Mouse (Mus musculus) heart, adult 2 months (tissue): ENCODE measurements around the gene Sod3. TPM values are rescaled to one million over a fixed set of nuclear protein-coding genes. Genes with fewer than 3 reads are reported as not detected.
A peak's percentile ranks its signal among the peaks of the same experiment; 100 is the strongest.

Experiments
- DNase-seq, 2 experiments: peaks; one replicate each; pipeline ENCODE4 v3.0.0; 2021
- H3K27ac ChIP-seq: fragments of 200-600 bp; 2 replicates; pipeline ENCODE4 v1.8.1; 2022
- H3K27me3 ChIP-seq: fragments of 200-500 bp; 2 replicates; pipeline ENCODE4 v1.6.1; 2012; ENCODE audit warnings: mild to moderate bottlenecking, low read length, inconsistent platforms, mixed read lengths; ENCODE audit not compliant: control insufficient read depth, insufficient read depth
- H3K36me3 ChIP-seq: fragments of 200-500 bp; 2 replicates; pipeline ENCODE4 v1.6.1; 2012; ENCODE audit warnings: low read length, inconsistent platforms; ENCODE audit not compliant: control insufficient read depth, insufficient read depth
- H3K4me1 ChIP-seq: fragments of 200-500 bp; 2 replicates; pipeline ENCODE4 v1.6.1; 2011; ENCODE audit warnings: low read length; ENCODE audit not compliant: control insufficient read depth, insufficient read depth
- H3K4me3 ChIP-seq: fragments of 200-600 bp; 2 replicates; pipeline ENCODE4 v1.8.1; 2022
- H3K79me2 ChIP-seq: fragments of 200-500 bp; replicated peaks from 2 replicates; pipeline ENCODE4 v1.6.1; 2012; ENCODE audit warnings: mild to moderate bottlenecking, inconsistent platforms, low read length, moderate library complexity, mixed read lengths; ENCODE audit not compliant: control insufficient read depth, insufficient read depth
- H3K9ac ChIP-seq: fragments of 200-500 bp; 2 replicates; pipeline ENCODE4 v1.6.1; 2012; ENCODE audit warnings: low read depth, mild to moderate bottlenecking, control low read depth, inconsistent platforms, low read length, mixed read lengths
- CTCF ChIP-seq: fragments of 200-600 bp; IDR thresholded peaks from 2 replicates; pipeline ENCODE4 v1.8.1; 2022; ENCODE audit warnings: antibody characterized with exemption, mild to moderate bottlenecking, moderate library complexity
- EP300 ChIP-seq: fragments of 200-500 bp; IDR thresholded peaks from 2 replicates; pipeline ENCODE4 v1.6.1; 2011; ENCODE audit warnings: low read depth, low read length, control low read depth; ENCODE audit not compliant: insufficient read depth
- POLR2A ChIP-seq: fragments of 200-500 bp; IDR thresholded peaks from 2 replicates; pipeline ENCODE4 v1.6.1; 2011; ENCODE audit warnings: mild to moderate bottlenecking, low read depth, low read length, control low read depth; ENCODE audit not compliant: insufficient read depth
- WGBS: fragments of 180-500 bp; shearing (Covaris S2); methylation state at CpG from one replicate; pipeline ENCODE4 v1.1.7; 2018; 5-methylcytosine and 5-hydroxymethylcytosine counted together
- intact Hi-C: fragments of 180-260 bp; cut with DNase I; formaldehyde crosslinking; loops from one replicate; pipeline ENCODE4 v1.15.1; 2025
- polyA plus RNA-seq: library from polyadenylated mRNA; depleted of rRNA; stranded (reverse); fragments of >200 nt; gene quantifications from 2 replicates; pipeline ENCODE4 v1.2.3, GENCODE M21; 2012
- total RNA-seq, 2 experiments: library from RNA; stranded (reverse); gene quantifications; 2 replicates each; pipeline ENCODE4 v1.2.3; 2021

Sod3 gene
- total and polyA plus RNA-seq, 3 experiments: 14.8 to 42.8 (median 15.1) TPM

DNA sequence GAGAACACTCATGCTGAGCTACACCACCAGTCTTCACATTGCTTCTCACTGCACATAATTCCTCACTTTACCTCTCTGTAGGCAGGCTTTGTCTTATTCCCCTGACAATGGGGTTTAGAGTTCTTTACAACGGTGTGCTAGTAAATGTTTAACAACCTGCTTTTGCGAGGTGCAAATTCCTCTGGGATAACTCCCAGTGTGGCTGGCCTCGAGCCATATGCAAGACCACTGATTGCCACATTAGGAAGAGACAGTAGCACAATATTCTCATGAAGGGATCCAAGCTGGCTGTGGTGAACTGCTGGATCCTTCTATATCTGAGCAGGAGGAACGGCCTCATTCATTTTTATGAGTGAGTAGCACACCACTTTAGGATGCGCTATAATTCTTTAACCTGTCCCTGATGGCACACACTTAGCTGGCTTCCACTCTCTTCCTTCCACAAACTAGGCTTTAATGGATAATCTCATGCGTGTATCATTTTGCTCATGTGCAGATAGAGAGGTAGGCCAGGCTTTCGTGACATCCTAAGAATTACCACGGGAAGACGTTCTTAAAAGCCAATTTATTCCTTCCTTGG lies 6.3 kb upstream of the Sod3 start:
- H3K27me3 ChIP-seq: no peaks in the 10 kb centered on the region
- TF ChIP-seq EP300 (no peak), CTCF (no peak), POLR2A (no peak)
- H3K27ac ChIP-seq: no peak overlapping the region
- H3K36me3 ChIP-seq: no peaks in the 10 kb centered on the region
- H3K79me2 ChIP-seq: no peaks in the 10 kb centered on the region
- H3K4me3 ChIP-seq: no peak overlapping the region
- intact Hi-C loops: no loop called here
- no peak overlapping the region for H3K9ac ChIP-seq
- H3K4me1 ChIP-seq: peaks cover 1% of the 10 kb centered on the region; the same call in 1 of the 2 replicates
- DNase-seq: no peak
- 72% methylated on average over 9 of the region's 9 CpGs for WGBS

DNA sequence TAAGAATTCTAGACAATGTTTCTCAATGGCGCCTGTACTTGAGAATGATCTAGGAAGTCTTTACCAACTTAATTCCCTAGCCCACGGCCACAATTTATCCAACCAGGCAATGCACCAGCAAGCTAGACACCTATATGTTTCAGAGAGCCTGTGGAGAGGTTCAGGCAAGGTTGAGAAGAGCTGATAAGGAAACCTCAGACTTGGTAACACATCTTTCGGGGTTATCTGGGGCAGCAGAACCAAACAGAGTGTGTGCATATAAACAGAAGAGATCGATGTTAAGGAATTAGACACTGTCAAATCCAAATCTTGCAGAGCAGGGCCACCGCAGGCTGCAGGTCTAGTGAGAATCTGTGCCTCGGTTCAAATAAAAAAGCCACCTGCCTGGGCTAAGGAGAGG lies 5.5 kb upstream of the Sod3 start:
- no peaks in the 10 kb centered on the region for H3K36me3 ChIP-seq
- DNase-seq: no peak
- no peaks in the 10 kb centered on the region for H3K27me3 ChIP-seq
- no peak overlapping the region for H3K4me3 ChIP-seq
- intact Hi-C loops: no loop called here
- no peaks in the 10 kb centered on the region for H3K79me2 ChIP-seq
- no peak overlapping the region for H3K27ac ChIP-seq
- TF ChIP-seq POLR2A (no peak), EP300 (no peak), CTCF (no peak)
- peaks cover 2% of the 10 kb centered on the region for H3K4me1 ChIP-seq
- 86% methylated on average over 6 of the region's 6 CpGs for WGBS
- H3K9ac ChIP-seq: no peak overlapping the region

DNA sequence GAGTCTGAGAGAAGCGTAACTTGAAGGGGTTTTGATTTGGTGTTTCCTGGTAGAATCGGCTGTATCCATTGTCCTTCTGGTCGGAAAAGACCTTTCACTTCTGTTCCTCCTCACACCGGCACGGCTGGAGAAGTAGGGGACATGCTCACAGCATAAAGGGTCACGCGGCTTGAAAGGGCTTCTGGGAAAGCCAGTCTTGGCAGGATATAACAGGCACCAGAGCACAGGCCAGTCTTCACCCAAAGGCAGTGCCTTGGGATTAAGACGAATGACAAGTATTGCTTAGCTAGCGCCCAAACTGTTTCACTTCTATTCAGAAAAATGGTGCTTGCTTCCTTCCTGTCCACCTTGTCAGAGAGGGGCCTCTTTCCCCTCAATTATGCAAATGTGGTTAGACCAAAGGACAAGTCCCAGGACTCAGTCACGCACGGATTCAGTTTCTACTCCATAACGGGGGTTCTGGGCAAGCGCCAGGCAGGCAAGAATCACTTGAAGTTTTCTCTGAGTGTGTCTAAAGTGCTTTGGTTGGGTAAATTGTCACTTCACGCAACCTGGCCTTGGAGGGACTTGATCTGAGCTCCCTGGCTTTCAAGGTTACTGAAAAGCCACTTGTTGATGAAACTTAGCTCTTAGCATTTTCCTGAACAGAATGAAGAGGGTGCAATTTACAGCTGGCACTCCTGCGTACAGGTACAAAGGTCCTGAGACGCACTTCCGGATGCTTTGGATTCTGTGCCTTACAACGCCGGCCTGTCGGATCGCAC lies 3.1 kb upstream of the Sod3 start:
- Histone ChIP-seq H3K4me3 (no peak overlapping the region), H3K79me2 (no peaks in the 10 kb centered on the region), H3K36me3 (no peaks in the 10 kb centered on the region), H3K27me3 (no peaks in the 10 kb centered on the region), H3K27ac (no peak overlapping the region; the same call in 1 of the 2 replicates), H3K9ac (peak overlapping the region; percentile 50; the same call in 1 of the 2 replicates), H3K4me1 (peaks cover 3% of the 10 kb centered on the region)
- WGBS: 66% methylated on average over 21 of the region's 21 CpGs
- TF ChIP-seq EP300: no peak
- TF ChIP-seq CTCF: no peak
- TF ChIP-seq POLR2A: no peak
- DNase-seq: no peak
- intact Hi-C loops: no loop called here

DNA sequence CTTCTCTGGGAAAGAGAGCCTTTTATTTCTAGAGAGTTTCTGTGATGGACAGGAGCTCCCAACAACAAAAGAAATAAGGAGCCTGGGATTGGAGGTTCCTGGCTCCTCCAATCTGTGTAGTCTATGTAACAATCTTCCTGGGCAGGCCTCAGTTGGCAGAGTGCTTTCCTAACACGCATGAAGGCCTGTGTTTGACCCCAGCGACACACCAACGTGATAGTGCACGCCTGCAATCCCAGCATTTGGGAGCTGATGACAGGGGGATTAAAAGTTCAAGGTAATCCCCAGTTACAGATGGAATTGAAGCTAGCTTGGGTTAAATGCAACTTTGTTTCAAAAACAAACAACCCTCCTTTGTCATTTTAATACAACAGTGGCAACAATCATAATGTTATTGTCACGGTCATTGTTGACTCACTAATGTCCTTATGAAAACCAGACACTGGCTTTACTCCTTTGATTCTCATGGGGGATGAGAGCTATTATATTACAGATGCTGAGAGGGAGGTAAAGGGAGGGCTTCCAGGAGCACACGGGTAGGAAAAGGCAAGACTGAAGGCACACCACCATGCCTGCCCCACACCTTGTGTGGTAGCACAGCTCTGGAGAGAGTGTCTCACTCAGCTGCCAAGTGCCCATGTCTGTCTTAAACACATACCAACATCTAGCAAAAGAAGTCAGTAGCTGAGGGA lies 669 bp upstream of the Sod3 start:
- no peak overlapping the region for H3K9ac ChIP-seq
- TF ChIP-seq CTCF (no peak), EP300 (0 out of 2 replicates have a peak, but pooled peaks have one; percentile 6)
- H3K4me3 ChIP-seq: no peak overlapping the region
- 70% methylated on average over 6 of the region's 6 CpGs for WGBS
- H3K4me1 ChIP-seq: peaks cover 3% of the 10 kb centered on the region
- intact Hi-C loops: no loop called here
- no peak for DNase-seq
- H3K79me2 ChIP-seq: no peaks in the 10 kb centered on the region
- H3K27me3 ChIP-seq: no peaks in the 10 kb centered on the region
- no peaks in the 10 kb centered on the region for H3K36me3 ChIP-seq
- H3K27ac ChIP-seq: peak overlapping the region; percentile 62

DNA sequence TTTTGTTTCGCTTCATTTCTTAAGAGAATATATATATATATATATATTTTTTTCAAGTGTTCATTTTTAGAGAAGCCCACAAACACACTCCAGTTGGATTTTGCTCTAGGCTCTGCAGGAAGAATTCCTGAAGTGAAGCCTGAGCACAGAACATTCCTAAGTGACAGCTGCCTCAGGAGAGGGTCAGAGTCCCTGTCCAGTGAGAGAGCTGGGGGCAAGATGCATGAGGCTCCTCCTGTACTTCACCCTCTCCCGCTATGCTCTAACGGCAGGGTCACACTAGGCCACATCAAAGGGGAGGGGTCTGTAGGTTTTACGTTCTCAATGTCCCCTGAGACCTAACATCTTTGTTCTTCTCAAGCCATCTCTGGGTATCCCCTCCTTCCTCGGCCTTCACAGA lies 930 bp downstream of the Sod3 start:
- no peak for TF ChIP-seq CTCF
- no peak for TF ChIP-seq EP300
- TF ChIP-seq POLR2A: no peak
- Histone ChIP-seq H3K4me3 (peak overlapping the region; percentile 41), H3K4me1 (peaks cover 3% of the 10 kb centered on the region), H3K9ac (no peak overlapping the region; the same call in 1 of the 2 replicates), H3K36me3 (no peaks in the 10 kb centered on the region), H3K79me2 (no peaks in the 10 kb centered on the region), H3K27ac (peak overlapping the region; percentile 62), H3K27me3 (no peaks in the 10 kb centered on the region)
- intact Hi-C loops: no loop called here
- DNase-seq: no peak
- 77% methylated on average over 5 of the region's 5 CpGs for WGBS

DNA sequence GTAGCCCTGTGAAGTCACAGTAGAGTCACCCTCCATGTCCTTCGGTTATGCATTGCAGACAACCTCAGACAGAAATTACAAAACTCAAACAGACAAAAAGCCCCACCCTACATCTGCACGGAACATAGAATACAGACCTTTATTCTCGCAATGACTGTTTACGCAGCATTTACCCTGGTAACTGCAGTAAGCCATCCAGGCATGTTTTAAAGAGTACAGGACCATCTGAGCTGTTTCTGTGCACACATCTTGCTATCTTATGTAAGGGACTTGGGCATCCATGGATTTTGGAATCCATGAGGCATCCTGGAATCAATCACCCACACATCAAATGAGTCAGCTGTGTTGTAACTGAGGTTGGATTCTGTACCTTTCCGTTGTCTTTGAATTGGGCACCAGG lies 2.3 kb downstream of the Sod3 start:
- Histone ChIP-seq H3K36me3 (no peaks in the 10 kb centered on the region), H3K27ac (no peak overlapping the region), H3K4me3 (no peak overlapping the region), H3K27me3 (no peaks in the 10 kb centered on the region), H3K79me2 (no peaks in the 10 kb centered on the region), H3K9ac (no peak overlapping the region), H3K4me1 (peaks cover 2% of the 10 kb centered on the region)
- DNase-seq: no peak
- TF ChIP-seq EP300 (no peak), CTCF (no peak), POLR2A (no peak)
- WGBS: 91% methylated on average over 5 of the region's 5 CpGs
- intact Hi-C loops: no loop called here
